Mouse (Mus musculus): ENCODE measurements at regions not wholly inside any gene's neighbourhood (a gene's known extent, or its start where the extent isn't known, plus 50 kb on each side); places are given as distances from the start of the nearest gene placed in this dataset.

GRCm38 (mm10) chr3:144137483-144137882 lies 67.5 kb downstream of the Lmo4 start:
- 0 out of 2 replicates have a peak, but pooled peaks cover 2% of the 10 kb centered on the region for H3K27me3 ChIP-seq (ENCODE audit: insufficient read depth, low read length)
- TF ChIP-seq NANOG (IDR thresholded peaks at IDR 0.05; ENCODE audit: borderline replicate concordance, low read length) (no peak), POU5F1 (IDR thresholded peaks at IDR 0.05; ENCODE audit: borderline replicate concordance, low read length) (no peak), CTCF (conservative IDR thresholded peaks at IDR 0.05; ENCODE audit: low read length) (no peak)
- H3K4me1 ChIP-seq (replicated peaks; ENCODE audit: low read depth, low read length), result no peaks in the 10 kb centered on the region

GRCm38 (mm10) chr3:144136432-144136831 lies 68.6 kb downstream of the Lmo4 start:
- TF ChIP-seq CTCF (conservative IDR thresholded peaks at IDR 0.05; ENCODE audit: low read length), result no peak
- TF ChIP-seq POU5F1 (IDR thresholded peaks at IDR 0.05; ENCODE audit: borderline replicate concordance, low read length), result no peak
- no peak for TF ChIP-seq NANOG (IDR thresholded peaks at IDR 0.05; ENCODE audit: borderline replicate concordance, low read length)
- H3K27me3 ChIP-seq (ENCODE audit: insufficient read depth, low read length), result 0 out of 2 replicates have a peak, but pooled peaks cover 2% of the 10 kb centered on the region
- no peaks in the 10 kb centered on the region for H3K36me3 ChIP-seq (ENCODE audit: insufficient read depth, low read length)
- H3K4me1 ChIP-seq (replicated peaks; ENCODE audit: low read depth, low read length), result no peaks in the 10 kb centered on the region
- peaks cover 3% of the 10 kb centered on the region for H3K9me3 ChIP-seq (ENCODE audit: low read length)
- H3K4me3 ChIP-seq (replicated peaks; ENCODE audit: low read length), result no peak overlapping the region

More at GRCm38 (mm10) chr3:144137483-144137882, 67.5 kb downstream of the Lmo4 start:
- H3K36me3 ChIP-seq (ENCODE audit: insufficient read depth, low read length), result no peaks in the 10 kb centered on the region
- H3K4me3 ChIP-seq (replicated peaks; ENCODE audit: low read length), result no peak overlapping the region
- H3K9me3 ChIP-seq (ENCODE audit: low read length), result no peaks in the 10 kb centered on the region

DNA sequence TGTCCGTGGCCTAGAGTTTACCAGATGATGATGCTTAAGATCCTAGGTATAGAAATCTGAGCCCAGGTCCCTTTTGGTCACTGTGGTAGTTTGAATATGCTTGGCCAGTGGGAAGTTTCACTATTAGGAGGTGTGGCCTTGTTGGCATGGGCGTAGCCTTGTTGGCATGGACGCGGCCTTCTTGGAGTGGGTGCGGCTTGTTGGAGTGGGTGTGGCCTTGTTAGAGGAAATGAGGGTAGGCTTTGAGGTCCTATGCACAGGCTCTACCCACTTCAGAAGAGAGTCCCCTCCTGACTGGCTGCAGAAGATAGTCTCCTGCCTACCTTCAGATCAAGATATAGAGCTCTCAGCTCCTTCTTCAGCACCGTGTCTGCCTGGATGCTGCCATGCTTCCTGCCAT lies 69.4 kb downstream of the Lmo4 start:
- Histone ChIP-seq H3K27me3 (ENCODE audit: insufficient read depth, low read length) (0 out of 2 replicates have a peak, but pooled peaks cover 2% of the 10 kb centered on the region), H3K4me1 (replicated peaks; ENCODE audit: low read depth, low read length) (no peaks in the 10 kb centered on the region), H3K9me3 (ENCODE audit: low read length) (peaks cover 9% of the 10 kb centered on the region), H3K4me3 (replicated peaks; ENCODE audit: low read length) (no peak overlapping the region), H3K36me3 (ENCODE audit: insufficient read depth, low read length) (no peaks in the 10 kb centered on the region)
- TF ChIP-seq NANOG (IDR thresholded peaks at IDR 0.05; ENCODE audit: borderline replicate concordance, low read length) (no peak), POU5F1 (IDR thresholded peaks at IDR 0.05; ENCODE audit: borderline replicate concordance, low read length) (no peak), CTCF (conservative IDR thresholded peaks at IDR 0.05; ENCODE audit: low read length) (no peak)

DNA sequence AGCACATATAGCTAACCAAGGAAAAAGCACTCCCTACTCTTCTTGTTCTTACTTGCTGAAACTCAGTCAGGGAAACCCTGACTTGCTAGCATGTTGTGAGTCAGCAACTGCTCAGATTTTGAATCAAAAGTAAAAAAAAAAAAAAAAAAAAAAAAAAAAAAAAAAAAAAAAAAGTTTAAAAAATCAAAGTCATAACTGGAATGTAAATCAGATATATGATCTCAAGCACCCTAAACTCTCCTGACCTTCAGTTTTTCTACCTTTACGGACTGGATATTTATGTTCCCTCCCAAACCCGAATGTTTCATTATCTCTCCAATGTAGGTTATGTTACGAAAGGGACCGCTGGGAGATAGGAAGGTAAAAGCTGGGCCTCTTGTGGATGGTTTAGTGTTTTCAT lies 77.0 kb downstream of the Lmo4 start:
- Histone ChIP-seq H3K4me3 (replicated peaks; ENCODE audit: low read length) (no peak overlapping the region), H3K4me1 (replicated peaks; ENCODE audit: low read depth, low read length) (no peaks in the 10 kb centered on the region), H3K36me3 (ENCODE audit: insufficient read depth, low read length) (no peaks in the 10 kb centered on the region), H3K9me3 (ENCODE audit: low read length) (peaks cover 14% of the 10 kb centered on the region), H3K27me3 (ENCODE audit: insufficient read depth, low read length) (no peaks in the 10 kb centered on the region)
- TF ChIP-seq CTCF (conservative IDR thresholded peaks at IDR 0.05; ENCODE audit: low read length) (no peak), POU5F1 (IDR thresholded peaks at IDR 0.05; ENCODE audit: borderline replicate concordance, low read length) (no peak), NANOG (IDR thresholded peaks at IDR 0.05; ENCODE audit: borderline replicate concordance, low read length) (no peak)

GRCm38 (mm10) chr3:144124353-144124752 lies 80.7 kb downstream of the Lmo4 start:
- TF ChIP-seq CTCF (conservative IDR thresholded peaks at IDR 0.05; ENCODE audit: low read length) (no peak), POU5F1 (IDR thresholded peaks at IDR 0.05; ENCODE audit: borderline replicate concordance, low read length) (no peak), NANOG (IDR thresholded peaks at IDR 0.05; ENCODE audit: borderline replicate concordance, low read length) (no peak)
- no peaks in the 10 kb centered on the region for H3K36me3 ChIP-seq (ENCODE audit: insufficient read depth, low read length)
- H3K4me1 ChIP-seq (replicated peaks; ENCODE audit: low read depth, low read length), result no peaks in the 10 kb centered on the region
- H3K4me3 ChIP-seq (replicated peaks; ENCODE audit: low read length), result no peak overlapping the region
- no peaks in the 10 kb centered on the region for H3K27me3 ChIP-seq (ENCODE audit: insufficient read depth, low read length)
- no peaks in the 10 kb centered on the region for H3K9me3 ChIP-seq (ENCODE audit: low read length)

- no peak for TF ChIP-seq POU5F1 (IDR thresholded peaks at IDR 0.05; ENCODE audit: borderline replicate concordance, low read length)
- no peak for TF ChIP-seq NANOG (IDR thresholded peaks at IDR 0.05; ENCODE audit: borderline replicate concordance, low read length)
- no peak for TF ChIP-seq CTCF (conservative IDR thresholded peaks at IDR 0.05; ENCODE audit: low read length)
- Histone ChIP-seq H3K27me3 (ENCODE audit: insufficient read depth, low read length) (no peaks in the 10 kb centered on the region), H3K9me3 (ENCODE audit: low read length) (no peaks in the 10 kb centered on the region), H3K4me1 (replicated peaks; ENCODE audit: low read depth, low read length) (no peaks in the 10 kb centered on the region), H3K36me3 (ENCODE audit: insufficient read depth, low read length) (no peaks in the 10 kb centered on the region), H3K4me3 (replicated peaks; ENCODE audit: low read length) (no peak overlapping the region)
These were observed 81.5 kb downstream of the Lmo4 start for GRCm38 (mm10) chr3:144123361-144124072.

DNA sequence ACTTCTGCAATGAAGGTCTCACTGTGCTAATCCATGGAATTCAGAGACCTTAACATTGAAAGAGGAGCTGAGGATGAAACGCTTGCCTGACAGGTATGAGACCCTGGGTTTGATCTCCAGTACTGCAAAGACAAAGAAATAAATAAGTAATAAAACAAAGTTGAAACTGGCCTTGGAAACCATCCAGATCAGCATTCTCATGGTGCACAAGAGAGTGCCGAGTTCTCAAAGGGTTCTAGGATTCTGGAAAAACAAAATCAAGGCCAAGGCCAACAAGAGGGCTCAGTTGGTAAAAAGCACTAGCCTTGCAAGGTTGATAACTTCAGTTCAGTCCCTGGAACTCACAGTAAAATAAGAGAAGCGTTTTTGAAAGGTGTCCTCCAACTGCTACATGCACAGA lies 85.9 kb downstream of the Lmo4 start:
- Histone ChIP-seq H3K4me3 (replicated peaks; ENCODE audit: low read length) (no peak overlapping the region), H3K36me3 (ENCODE audit: insufficient read depth, low read length) (no peaks in the 10 kb centered on the region), H3K9me3 (ENCODE audit: low read length) (no peaks in the 10 kb centered on the region; the same call in 1 of the 2 replicates), H3K4me1 (replicated peaks; ENCODE audit: low read depth, low read length) (no peaks in the 10 kb centered on the region), H3K27me3 (ENCODE audit: insufficient read depth, low read length) (no peaks in the 10 kb centered on the region)
- TF ChIP-seq CTCF (conservative IDR thresholded peaks at IDR 0.05; ENCODE audit: low read length), result no peak
- no peak for TF ChIP-seq NANOG (IDR thresholded peaks at IDR 0.05; ENCODE audit: borderline replicate concordance, low read length)
- no peak for TF ChIP-seq POU5F1 (IDR thresholded peaks at IDR 0.05; ENCODE audit: borderline replicate concordance, low read length)

DNA sequence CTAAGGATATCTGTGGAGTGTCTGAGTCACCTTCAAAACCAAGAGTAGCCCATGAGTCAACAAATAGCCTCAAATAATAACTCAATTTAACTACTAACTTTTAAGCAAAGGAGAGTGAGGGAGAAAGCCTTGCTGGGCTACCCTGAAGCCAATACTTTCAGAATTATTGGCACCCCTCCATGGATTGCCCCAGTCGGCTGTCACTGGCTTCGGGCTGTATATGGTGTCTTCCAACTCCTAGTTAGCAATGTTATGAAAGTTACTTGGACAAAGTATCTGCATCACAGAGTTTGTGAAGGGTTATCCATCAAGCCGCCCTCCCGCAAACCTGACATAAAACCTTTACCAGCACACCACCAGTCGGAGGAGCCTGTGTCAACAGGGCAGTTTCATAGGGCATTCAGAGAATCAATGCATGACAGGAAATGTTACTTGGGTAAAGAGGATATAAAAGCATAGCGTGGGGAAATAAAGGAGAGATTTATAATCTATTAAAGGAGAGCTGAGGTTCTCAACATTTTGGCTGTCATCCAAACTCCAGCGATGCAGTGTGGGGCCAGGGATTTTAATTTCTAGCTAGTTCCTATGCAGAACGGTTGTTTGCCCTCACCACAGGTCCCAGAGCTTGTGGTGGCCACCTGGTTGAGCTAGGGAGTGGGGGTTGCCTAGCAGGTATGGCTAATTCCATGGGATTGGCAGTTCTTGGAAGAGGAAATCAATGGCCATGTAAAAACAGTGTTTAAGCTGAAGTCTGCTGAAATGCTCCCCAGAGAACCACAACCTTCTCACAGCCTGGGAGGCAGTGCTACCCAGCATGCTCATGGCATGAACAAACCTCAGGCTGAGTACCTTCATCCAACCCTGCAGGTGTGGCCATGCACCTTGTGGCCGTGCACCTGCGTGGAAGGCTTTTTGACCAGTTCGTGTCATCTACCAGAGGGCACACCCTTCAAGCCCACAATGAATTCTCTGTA lies 91.1 kb downstream of the Lmo4 start:
- Histone ChIP-seq H3K4me1 (replicated peaks; ENCODE audit: low read depth, low read length) (no peaks in the 10 kb centered on the region), H3K27me3 (ENCODE audit: insufficient read depth, low read length) (no peaks in the 10 kb centered on the region), H3K9me3 (ENCODE audit: low read length) (no peaks in the 10 kb centered on the region; the same call in 1 of the 2 replicates), H3K36me3 (ENCODE audit: insufficient read depth, low read length) (no peaks in the 10 kb centered on the region), H3K4me3 (replicated peaks; ENCODE audit: low read length) (no peak overlapping the region)
- TF ChIP-seq NANOG (IDR thresholded peaks at IDR 0.05; ENCODE audit: borderline replicate concordance, low read length), result no peak
- no peak for TF ChIP-seq CTCF (conservative IDR thresholded peaks at IDR 0.05; ENCODE audit: low read length)
- no peak for TF ChIP-seq POU5F1 (IDR thresholded peaks at IDR 0.05; ENCODE audit: borderline replicate concordance, low read length)
